Mouse (Mus musculus): ENCODE measurements around the gene Mrpl52.

GRCm38 (mm10) chr14:54475941-54476844 is 49.5 kb downstream of the Mrpl52 start, which contains the start of gene Rem2:
- TF ChIP-seq TAL1 (IDR thresholded peaks at IDR 0.05; ENCODE audit: low read length) (no peak), GATA1 (IDR thresholded peaks at IDR 0.05; ENCODE audit: low read length) (no peak)
